Mouse (Mus musculus): ENCODE results near the gene Dnah1. TPM values are rescaled to one million over a fixed set of nuclear protein-coding genes. Genes with fewer than 3 reads are reported as not detected.

The Dnah1 gene
- polyA plus RNA-seq, 1 experiment from 2014 or later, result 5.3 TPM

DNA sequence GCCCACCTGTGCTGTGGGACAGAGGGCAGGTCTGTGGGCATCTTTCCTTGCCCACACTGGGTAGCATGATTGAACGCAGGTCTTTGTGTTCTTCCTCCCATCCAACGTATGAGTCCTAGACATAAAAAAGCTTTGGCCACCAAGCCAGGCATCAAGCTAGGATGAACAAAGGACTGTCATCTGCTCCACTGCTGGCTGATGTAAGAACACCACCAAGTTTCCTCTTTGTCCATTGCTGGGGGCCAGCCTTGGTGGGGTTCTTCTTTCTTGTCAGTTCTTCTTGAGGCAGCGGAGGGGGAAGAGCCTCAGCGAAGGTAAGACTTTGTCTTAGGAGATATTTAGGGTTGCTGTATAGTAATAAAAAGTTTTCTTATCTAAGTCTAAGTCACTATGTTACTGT lies 7.3 kb upstream of the Dnah1 start:
- Histone ChIP-seq H3K4me3 (replicated peaks) (no peak overlapping the region), H3K36me3 (no peaks in the 10 kb centered on the region), H3K4me2 (replicated peaks) (no peak overlapping the region), H3K27ac (no peak overlapping the region), H3K4me1 (replicated peaks) (peaks cover 5% of the 10 kb centered on the region), H3K9ac (replicated peaks) (no peak overlapping the region), H3K9me3 (no peaks in the 10 kb centered on the region), H3K27me3 (peaks cover 8% of the 10 kb centered on the region; the same call in 1 of the 2 replicates)
- ATAC-seq, result no peak
- 80% methylated on average over 4 of the region's 4 CpGs for WGBS

DNA sequence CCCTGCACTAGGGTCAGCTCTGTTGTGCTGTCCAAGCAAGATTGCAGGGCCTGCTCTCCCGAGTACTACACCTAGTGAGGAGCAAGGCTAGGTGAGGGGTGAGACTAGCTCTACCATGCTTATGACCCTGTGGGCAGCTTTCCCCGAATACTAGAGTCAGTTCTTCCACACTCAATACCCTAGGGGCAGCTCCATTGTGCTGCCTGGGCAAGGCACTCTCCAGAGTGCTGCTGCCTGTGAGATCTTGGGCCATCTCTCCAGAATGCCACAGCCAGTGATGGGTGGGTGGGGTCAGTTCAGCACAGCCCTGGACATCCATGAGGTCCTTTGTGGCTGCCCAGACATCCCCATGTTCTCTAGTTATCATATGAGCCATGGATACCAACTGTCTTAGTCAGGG lies 6.0 kb upstream of the Dnah1 start:
- Histone ChIP-seq H3K4me3 (replicated peaks) (no peak overlapping the region), H3K27me3 (peaks cover 8% of the 10 kb centered on the region; the same call in 1 of the 2 replicates), H3K9me3 (no peaks in the 10 kb centered on the region), H3K27ac (no peak overlapping the region), H3K9ac (replicated peaks) (no peak overlapping the region), H3K36me3 (no peaks in the 10 kb centered on the region), H3K4me2 (replicated peaks) (no peak overlapping the region), H3K4me1 (replicated peaks) (no peaks in the 10 kb centered on the region)
- no peak for ATAC-seq
- 43% methylated on average over 2 of the region's 2 CpGs for WGBS

DNA sequence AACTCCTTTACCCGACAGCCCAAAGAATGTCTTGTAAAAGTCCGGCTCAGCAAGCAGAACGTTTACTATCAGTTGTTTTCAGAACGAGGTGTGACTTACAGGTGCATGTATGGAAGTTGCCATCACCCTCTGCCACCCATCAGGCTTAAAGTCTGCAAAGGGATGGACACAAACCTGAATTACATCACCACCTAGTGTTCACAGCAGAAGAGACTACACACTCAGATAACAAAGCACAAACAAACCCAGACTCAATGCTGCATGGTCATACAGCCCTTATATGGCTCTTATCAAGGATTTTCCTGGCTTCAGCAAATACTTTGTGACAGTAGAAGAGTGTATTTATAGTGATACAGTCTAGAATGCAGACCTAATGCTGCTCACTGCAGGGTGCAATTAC lies 4.0 kb upstream of the Dnah1 start:
- no peak for ATAC-seq
- H3K9me3 ChIP-seq, result no peaks in the 10 kb centered on the region

DNA sequence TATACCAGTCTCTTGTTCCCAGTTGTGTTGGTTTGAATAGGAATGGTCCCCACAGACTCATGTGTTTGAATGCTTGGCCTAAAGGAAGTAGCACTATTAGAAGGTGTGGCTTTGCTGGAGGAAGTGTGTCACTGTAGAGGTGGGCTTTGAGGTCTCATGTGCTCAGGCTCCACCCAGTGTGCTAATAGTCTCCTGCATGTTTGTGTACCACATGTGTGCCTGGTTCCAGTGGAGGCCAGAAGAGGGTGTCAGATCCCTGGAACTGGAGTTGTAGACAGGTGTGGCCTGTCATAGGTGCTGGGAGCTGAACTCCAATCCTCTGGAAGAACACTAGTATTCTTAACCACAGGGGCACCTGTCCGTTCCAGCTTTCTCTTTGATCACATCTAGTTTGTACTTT lies 3.5 kb upstream of the Dnah1 start:
- Histone ChIP-seq H3K9me3 (no peaks in the 10 kb centered on the region), H3K4me2 (replicated peaks) (no peak overlapping the region), H3K9ac (replicated peaks) (no peak overlapping the region), H3K4me1 (replicated peaks) (peaks cover 7% of the 10 kb centered on the region), H3K36me3 (no peaks in the 10 kb centered on the region), H3K27me3 (peaks cover 8% of the 10 kb centered on the region; the same call in 1 of the 2 replicates), H3K4me3 (replicated peaks) (no peak overlapping the region), H3K27ac (no peak overlapping the region)
- ATAC-seq, result no peak
- WGBS, result 92% methylated on average over 1 of the region's 1 CpGs

More for the DNA sequence above, 4.0 kb upstream of the Dnah1 start:
- Histone ChIP-seq H3K4me3 (replicated peaks) (no peak overlapping the region), H3K27ac (no peak overlapping the region), H3K9ac (replicated peaks) (no peak overlapping the region), H3K36me3 (no peaks in the 10 kb centered on the region), H3K4me1 (replicated peaks) (peaks cover 7% of the 10 kb centered on the region), H3K4me2 (replicated peaks) (no peak overlapping the region), H3K27me3 (peaks cover 8% of the 10 kb centered on the region; the same call in 1 of the 2 replicates)
- 89% methylated on average over 4 of the region's 4 CpGs for WGBS

DNA sequence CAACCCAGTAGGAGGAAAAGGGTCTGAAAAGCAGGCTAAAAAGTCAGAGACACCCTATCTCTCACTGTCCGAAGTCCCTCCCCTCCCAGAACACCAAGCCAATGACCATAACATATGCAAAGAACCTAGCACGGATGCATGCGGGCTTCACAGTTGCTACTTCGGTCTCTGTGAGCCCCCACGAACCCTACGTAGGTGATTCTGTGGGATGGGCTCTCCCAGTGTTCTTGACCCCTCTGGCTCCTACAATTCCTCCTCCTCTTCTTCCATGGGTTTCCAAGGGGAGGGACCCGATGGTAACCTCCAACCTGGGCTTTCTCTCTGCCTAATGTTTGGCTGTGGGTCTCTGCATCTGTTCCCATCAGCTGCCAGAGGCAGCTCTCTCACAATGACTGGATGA lies 3.1 kb upstream of the Dnah1 start:
- Histone ChIP-seq H3K9ac (replicated peaks) (no peak overlapping the region), H3K4me2 (replicated peaks) (no peak overlapping the region), H3K4me1 (replicated peaks) (peaks cover 7% of the 10 kb centered on the region), H3K36me3 (no peaks in the 10 kb centered on the region), H3K4me3 (replicated peaks) (no peak overlapping the region), H3K27ac (no peak overlapping the region), H3K9me3 (no peaks in the 10 kb centered on the region), H3K27me3 (peaks cover 8% of the 10 kb centered on the region; the same call in 1 of the 2 replicates)
- ATAC-seq, result no peak
- 87% methylated on average over 7 of the region's 7 CpGs for WGBS

DNA sequence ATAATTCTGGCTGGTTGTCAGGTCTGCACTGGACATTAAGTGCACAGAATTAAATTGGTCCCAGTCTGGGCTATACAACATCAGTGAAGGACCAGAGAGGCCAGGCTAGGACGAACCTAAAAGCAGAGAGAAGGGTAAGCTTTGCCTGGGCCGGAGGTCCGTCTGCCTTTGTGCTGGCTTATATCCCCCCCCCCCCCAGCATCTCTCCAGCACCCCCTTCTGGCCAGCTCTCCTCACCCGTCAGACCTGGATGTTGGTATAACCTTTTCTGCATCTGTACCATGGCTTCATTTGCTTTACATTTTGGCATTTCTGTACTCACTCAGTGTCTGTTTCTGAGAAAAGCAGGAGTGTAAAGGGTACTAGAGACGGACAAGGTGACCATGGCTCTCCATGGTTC lies 1.9 kb upstream of the Dnah1 start:
- 0 out of 2 replicates have a peak, but pooled peaks cover 4% of the 10 kb centered on the region for H3K27me3 ChIP-seq
- no peaks in the 10 kb centered on the region for H3K36me3 ChIP-seq
- no peak overlapping the region for H3K4me2 ChIP-seq (replicated peaks)
- 37% methylated on average over 5 of the region's 5 CpGs for WGBS
- ATAC-seq, result no peak
- no peak overlapping the region for H3K27ac ChIP-seq
- H3K4me1 ChIP-seq (replicated peaks), result peaks cover 7% of the 10 kb centered on the region
- H3K9me3 ChIP-seq, result no peaks in the 10 kb centered on the region
- H3K9ac ChIP-seq (replicated peaks), result no peak overlapping the region
- H3K4me3 ChIP-seq (replicated peaks), result no peak overlapping the region

DNA sequence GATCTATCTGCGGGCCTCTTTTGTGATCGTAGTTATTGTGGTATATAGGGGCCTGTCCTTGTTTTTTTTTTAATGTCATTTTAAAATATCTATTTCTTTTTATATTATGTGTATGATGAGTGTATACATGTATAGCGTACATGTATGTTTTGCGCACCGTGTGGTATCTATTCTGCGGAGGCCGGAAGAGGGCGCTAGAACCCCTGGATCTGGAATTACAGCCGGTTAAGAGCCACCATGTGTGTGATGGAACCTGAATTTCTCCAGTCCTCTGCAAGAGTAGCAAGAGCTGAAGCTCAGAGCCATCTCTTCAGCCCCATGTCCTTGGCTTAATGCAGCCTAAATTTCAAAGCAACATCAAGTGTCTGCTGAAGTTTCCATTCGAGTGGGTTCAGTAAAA lies 1.2 kb upstream of the Dnah1 start:
- no peaks in the 10 kb centered on the region for H3K36me3 ChIP-seq

DNA sequence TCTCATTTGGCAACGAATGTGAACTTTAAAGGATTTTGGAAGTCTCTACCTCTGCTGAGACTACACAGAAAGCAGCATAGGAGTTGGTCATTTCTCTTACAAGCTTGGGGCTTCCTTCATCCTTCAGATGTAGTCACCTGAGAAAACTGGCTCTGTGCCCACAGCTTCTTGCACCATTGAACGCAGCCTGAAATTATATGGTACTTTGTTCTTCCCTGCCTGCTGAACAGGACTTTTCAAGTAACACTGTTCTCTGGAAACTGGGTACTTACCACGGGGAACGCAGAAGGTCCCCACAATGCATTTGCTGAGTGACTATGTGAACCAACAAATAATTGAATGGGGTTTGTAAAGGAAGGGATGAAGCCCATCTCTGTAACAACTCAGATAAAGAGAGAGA lies 507 bp downstream of the Dnah1 start:
- no peak for ATAC-seq
- Histone ChIP-seq H3K4me1 (replicated peaks) (peaks cover 7% of the 10 kb centered on the region), H3K27me3 (no peaks in the 10 kb centered on the region), H3K4me2 (replicated peaks) (peak overlapping the region; percentile 58), H3K36me3 (no peaks in the 10 kb centered on the region), H3K4me3 (replicated peaks) (no peak overlapping the region), H3K27ac (no peak overlapping the region), H3K9ac (replicated peaks) (no peak overlapping the region), H3K9me3 (no peaks in the 10 kb centered on the region)
- 83% methylated on average over 4 of the region's 4 CpGs for WGBS

More for the DNA sequence above, 1.2 kb upstream of the Dnah1 start:
- Histone ChIP-seq H3K4me1 (replicated peaks) (peaks cover 7% of the 10 kb centered on the region), H3K27ac (no peak overlapping the region), H3K4me2 (replicated peaks) (no peak overlapping the region), H3K27me3 (0 out of 2 replicates have a peak, but pooled peaks cover 4% of the 10 kb centered on the region), H3K4me3 (replicated peaks) (no peak overlapping the region), H3K9me3 (no peaks in the 10 kb centered on the region), H3K9ac (replicated peaks) (no peak overlapping the region)
- ATAC-seq, result no peak
- WGBS, result 68% methylated on average over 10 of the region's 10 CpGs

DNA sequence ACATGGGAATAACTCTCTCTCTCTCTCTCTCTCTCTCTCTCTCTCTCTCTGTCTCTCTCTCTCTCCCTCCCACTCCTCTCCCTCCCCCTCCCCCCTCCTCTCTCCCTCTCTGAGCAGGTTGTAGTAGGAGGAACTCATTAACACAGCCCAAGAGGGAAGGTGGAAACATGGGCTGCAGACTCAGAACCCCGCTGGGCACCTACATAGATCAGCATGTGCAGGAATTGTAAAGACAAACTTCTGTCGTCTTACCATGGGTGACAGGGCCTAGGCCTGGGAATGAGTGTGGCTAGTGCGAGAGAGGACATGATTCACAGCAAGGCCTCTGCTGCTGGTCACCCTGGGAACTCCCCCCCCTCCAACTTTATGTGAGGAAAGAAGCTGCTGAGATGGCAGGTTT lies 1.5 kb downstream of the Dnah1 start:
- Histone ChIP-seq H3K4me3 (replicated peaks) (no peak overlapping the region), H3K9ac (replicated peaks) (no peak overlapping the region), H3K9me3 (no peaks in the 10 kb centered on the region), H3K36me3 (no peaks in the 10 kb centered on the region), H3K4me1 (replicated peaks) (peaks cover 7% of the 10 kb centered on the region), H3K27me3 (no peaks in the 10 kb centered on the region), H3K27ac (no peak overlapping the region), H3K4me2 (replicated peaks) (no peak overlapping the region)
- ATAC-seq, result no peak
- WGBS, result 83% methylated on average over 3 of the region's 3 CpGs

DNA sequence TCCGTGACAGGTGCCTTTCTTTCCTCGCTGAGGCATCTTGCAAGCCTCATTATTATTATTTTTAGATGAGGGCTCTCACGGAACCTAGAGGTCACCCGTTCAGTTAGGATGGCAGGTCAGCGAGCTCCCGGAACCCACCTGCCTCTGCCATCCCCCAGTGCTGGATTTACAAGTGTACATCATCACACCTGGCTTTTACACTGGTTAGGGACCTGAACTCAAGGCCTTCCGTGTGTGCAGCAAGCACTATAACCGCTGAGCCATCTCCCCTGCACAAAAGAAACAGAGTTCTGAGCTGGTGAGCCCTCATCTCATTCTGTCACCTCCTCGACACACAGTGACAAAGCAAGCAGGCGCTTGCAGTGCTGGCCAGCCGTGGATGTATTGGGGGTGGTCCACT lies 2.5 kb downstream of the Dnah1 start:
- H3K9me3 ChIP-seq, result no peaks in the 10 kb centered on the region
- H3K36me3 ChIP-seq, result no peaks in the 10 kb centered on the region
- no peak for ATAC-seq
- no peak overlapping the region for H3K27ac ChIP-seq
- WGBS, result 88% methylated on average over 11 of the region's 11 CpGs
- peaks cover 7% of the 10 kb centered on the region for H3K4me1 ChIP-seq (replicated peaks)
- H3K27me3 ChIP-seq, result no peaks in the 10 kb centered on the region
- H3K9ac ChIP-seq (replicated peaks), result no peak overlapping the region
- no peak overlapping the region for H3K4me3 ChIP-seq (replicated peaks)
- H3K4me2 ChIP-seq (replicated peaks), result no peak overlapping the region

DNA sequence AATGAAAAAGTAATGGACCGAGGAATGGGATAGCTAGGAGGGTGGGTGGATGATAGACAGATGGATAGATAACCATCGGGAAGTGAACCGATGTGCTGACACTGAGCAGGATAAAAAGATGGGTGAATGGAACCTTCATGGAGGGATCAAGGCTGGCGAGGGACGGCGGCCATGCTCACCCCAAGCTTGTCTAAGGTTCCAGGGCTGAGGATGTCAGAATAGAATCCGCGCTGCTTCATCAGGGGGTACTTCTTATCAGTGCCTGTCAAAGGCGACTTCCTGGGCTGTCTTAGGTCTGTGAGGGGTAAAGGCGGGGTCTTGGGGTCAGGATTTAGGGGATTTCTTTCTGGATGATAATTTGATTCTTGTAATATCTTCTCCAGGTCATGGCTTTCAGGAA lies 4.2 kb downstream of the Dnah1 start:
- WGBS, result 88% methylated on average over 10 of the region's 10 CpGs

DNA sequence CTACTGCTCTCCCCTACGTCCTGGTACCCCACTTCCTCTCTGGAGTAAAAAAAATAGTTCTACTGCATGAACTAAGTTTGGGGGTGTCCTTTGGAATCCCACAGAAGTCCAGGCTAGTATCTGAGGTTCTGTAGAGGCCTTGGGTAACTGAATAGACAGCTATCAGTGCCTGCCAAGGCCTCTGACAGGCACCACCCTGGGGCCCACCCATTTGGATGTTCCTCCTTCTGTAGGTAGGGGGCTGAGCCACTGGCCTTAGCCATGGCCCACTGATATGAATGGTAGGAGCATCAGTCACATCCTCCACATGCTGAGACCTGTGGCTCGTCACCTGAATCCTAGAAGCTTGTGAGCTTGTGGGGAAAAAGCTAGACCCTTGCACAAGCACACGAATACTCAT lies 5.9 kb downstream of the Dnah1 start:
- no peaks in the 10 kb centered on the region for H3K4me1 ChIP-seq (replicated peaks)
- H3K27ac ChIP-seq, result no peak overlapping the region
- no peak for ATAC-seq
- H3K4me3 ChIP-seq (replicated peaks), result no peak overlapping the region
- no peaks in the 10 kb centered on the region for H3K36me3 ChIP-seq
- WGBS, result 80% methylated on average over 3 of the region's 3 CpGs
- H3K9me3 ChIP-seq, result no peaks in the 10 kb centered on the region
- H3K4me2 ChIP-seq (replicated peaks), result no peak overlapping the region
- no peak overlapping the region for H3K9ac ChIP-seq (replicated peaks)
- no peaks in the 10 kb centered on the region for H3K27me3 ChIP-seq

More for the DNA sequence above, 4.2 kb downstream of the Dnah1 start:
- no peak overlapping the region for H3K4me2 ChIP-seq (replicated peaks)
- no peak overlapping the region for H3K4me3 ChIP-seq (replicated peaks)
- no peak for ATAC-seq
- no peaks in the 10 kb centered on the region for H3K27me3 ChIP-seq
- H3K27ac ChIP-seq, result no peak overlapping the region
- H3K4me1 ChIP-seq (replicated peaks), result peaks cover 7% of the 10 kb centered on the region
- no peaks in the 10 kb centered on the region for H3K9me3 ChIP-seq
- no peaks in the 10 kb centered on the region for H3K36me3 ChIP-seq
- H3K9ac ChIP-seq (replicated peaks), result no peak overlapping the region

DNA sequence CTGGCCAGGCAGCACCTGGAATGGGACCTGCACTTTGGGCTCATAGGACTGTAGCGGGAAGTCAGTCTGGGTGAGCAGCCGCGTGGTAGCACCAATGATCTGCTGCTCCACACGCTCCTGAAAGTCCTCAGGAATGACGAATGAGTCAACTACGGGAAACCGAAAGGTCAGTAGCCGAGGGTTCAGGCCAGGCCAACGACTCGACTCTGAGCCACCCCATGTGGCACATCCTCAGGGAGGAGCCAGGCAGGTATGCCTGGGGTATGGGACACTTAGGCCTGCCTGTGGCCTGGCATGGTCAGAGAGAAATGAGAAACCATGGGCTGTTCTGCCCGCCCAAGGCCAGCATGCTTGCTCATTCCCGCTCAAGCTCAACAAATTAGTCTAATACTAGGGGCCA lies 7.1 kb downstream of the Dnah1 start:
- 90% methylated on average over 12 of the region's 12 CpGs for WGBS
- Histone ChIP-seq H3K4me2 (replicated peaks) (no peak overlapping the region), H3K36me3 (no peaks in the 10 kb centered on the region), H3K4me1 (replicated peaks) (no peaks in the 10 kb centered on the region), H3K4me3 (replicated peaks) (no peak overlapping the region), H3K27me3 (no peaks in the 10 kb centered on the region), H3K9ac (replicated peaks) (no peak overlapping the region), H3K9me3 (no peaks in the 10 kb centered on the region), H3K27ac (no peak overlapping the region)
- no peak for ATAC-seq
